Mouse (Mus musculus): ENCODE data around the gene Rsph3b. TPM values are rescaled to one million over a fixed set of nuclear protein-coding genes. Genes with fewer than 3 reads are reported as not detected.

Rsph3b gene
- total and polyA plus RNA-seq, 2 experiments = 17.0 to 19.1 TPM

DNA sequence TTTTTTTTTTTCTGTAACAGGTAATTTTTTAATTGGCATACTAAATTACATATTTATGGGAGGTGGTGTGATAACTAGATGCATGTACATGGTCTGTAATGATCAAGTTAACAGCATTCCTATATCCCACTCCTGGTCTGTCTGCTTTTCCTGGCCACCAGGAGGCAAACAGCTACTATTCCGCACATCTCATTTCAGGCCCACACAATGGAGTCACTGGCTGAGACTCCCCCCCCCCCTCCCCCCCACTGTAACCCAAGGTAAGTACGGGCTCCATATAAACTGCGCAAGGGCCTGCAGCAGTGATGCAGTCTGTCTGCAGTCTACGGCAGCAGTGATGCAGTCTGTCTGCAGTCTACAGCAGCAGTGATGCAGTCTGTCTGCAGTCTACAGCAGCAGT lies 51.7 kb downstream of the Rsph3b start:
- no peak for TF ChIP-seq CTCF (IDR thresholded peaks at IDR 0.05; ENCODE audit: low read depth, low read length)
- TF ChIP-seq POLR2A (IDR thresholded peaks at IDR 0.05; ENCODE audit: extremely low read depth, insufficient read depth, low read length) = no peak
- H3K27me3 ChIP-seq (ENCODE audit: control insufficient read depth, insufficient read depth, low read length) = no peaks in the 10 kb centered on the region
- WGBS = 96% methylated on average over 4 of the region's 4 CpGs

DNA sequence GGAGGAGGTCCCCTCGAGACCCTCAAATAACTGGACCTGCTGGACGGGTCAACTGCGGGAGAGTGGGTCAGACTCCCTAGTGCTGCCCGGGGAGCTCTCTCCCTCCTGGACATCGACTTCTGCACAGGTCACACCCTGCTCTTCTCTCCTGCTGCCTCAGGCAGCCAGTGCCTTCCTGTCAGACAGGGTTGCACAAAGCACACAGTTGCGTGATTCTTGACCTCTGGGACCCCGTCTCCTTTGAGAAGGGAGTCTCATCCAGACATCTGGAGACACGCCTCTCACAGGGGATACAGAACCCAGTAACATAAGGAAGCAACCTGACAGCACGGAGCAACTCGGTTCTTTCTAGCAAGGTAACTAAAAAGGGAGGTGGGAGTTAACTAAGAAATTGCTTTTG lies 55.1 kb downstream of the Rsph3b start:
- Histone ChIP-seq H3K27me3 (ENCODE audit: control insufficient read depth, insufficient read depth, low read length) (no peaks in the 10 kb centered on the region), H3K9ac (ENCODE audit: low read depth, low read length) (no peak overlapping the region), H3K79me2 (ENCODE audit: control insufficient read depth, insufficient read depth, low read length) (no peaks in the 10 kb centered on the region), H3K4me1 (ENCODE audit: control insufficient read depth, insufficient read depth, low read length) (no peaks in the 10 kb centered on the region), H3K4me3 (ENCODE audit: insufficient read depth, low read depth, low read length) (no peak overlapping the region), H3K36me3 (ENCODE audit: control insufficient read depth, insufficient read depth, low read length) (no peaks in the 10 kb centered on the region), H3K27ac (replicated peaks; ENCODE audit: insufficient read depth, low read depth, low read length) (no peak overlapping the region)
- DNase-seq (ENCODE audit: extremely low read depth, low read depth, low spot score) = no peak
- no peak for TF ChIP-seq CTCF (IDR thresholded peaks at IDR 0.05; ENCODE audit: low read depth, low read length)
- no peak for TF ChIP-seq POLR2A (IDR thresholded peaks at IDR 0.05; ENCODE audit: extremely low read depth, insufficient read depth, low read length)
- 89% methylated on average over 10 of the region's 10 CpGs for WGBS

More for the DNA sequence above, 51.7 kb downstream of the Rsph3b start:
- no peak overlapping the region for H3K4me3 ChIP-seq (ENCODE audit: insufficient read depth, low read depth, low read length)
- no peak overlapping the region for H3K27ac ChIP-seq (replicated peaks; ENCODE audit: insufficient read depth, low read depth, low read length)
- no peaks in the 10 kb centered on the region for H3K4me1 ChIP-seq (ENCODE audit: control insufficient read depth, insufficient read depth, low read length)
- DNase-seq (ENCODE audit: extremely low read depth, low read depth, low spot score) = no peak
- H3K79me2 ChIP-seq (ENCODE audit: control insufficient read depth, insufficient read depth, low read length) = no peaks in the 10 kb centered on the region
- no peaks in the 10 kb centered on the region for H3K36me3 ChIP-seq (ENCODE audit: control insufficient read depth, insufficient read depth, low read length)
- H3K9ac ChIP-seq (ENCODE audit: low read depth, low read length) = no peak overlapping the region

DNA sequence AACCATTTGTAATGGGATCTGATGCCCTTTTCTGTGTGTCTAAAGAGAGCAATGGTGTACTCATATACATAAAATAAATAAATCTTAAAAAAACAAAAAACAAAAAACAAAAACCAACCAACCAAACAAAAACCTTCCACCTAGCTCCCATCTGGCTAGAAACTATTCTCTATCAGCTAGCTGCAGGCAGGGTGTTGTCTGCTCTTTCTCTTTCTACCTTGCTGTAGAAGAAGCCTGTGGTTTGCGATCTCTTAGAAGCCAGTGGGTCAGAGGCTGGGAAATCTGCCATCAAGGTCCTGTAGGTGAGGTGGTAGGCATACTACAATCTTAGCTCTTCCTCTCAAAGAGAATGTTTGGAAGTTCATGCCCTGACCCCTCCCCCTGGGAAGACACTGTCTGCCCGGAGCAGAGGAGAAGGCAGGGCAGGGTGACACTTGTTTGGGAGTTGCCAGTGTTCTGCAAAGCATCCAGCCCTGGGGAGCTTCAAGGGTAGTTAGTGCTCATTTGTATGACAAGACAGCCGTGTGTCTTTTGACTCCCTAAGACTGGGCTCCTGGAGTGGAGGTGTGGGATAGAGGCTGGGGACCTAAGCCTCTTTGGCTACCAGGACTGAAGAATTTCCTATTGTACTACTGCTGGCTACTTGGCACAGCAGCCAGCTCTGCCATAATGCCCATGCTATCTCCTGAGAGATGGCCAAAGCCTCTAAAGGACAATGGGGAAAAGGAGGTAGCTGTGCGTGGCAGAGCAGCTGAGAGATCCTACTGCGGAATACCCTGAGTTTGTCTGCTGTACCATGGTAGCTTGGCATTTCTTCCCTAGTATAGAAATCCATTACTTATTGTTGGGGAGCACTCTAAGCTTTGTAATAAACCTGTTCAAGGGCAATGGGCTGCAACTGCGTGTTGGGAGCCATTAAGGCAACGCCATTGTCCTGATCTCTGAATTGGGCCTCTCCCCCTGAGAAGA lies 56.2 kb downstream of the Rsph3b start:
- Histone ChIP-seq H3K9ac (ENCODE audit: low read depth, low read length) (no peak overlapping the region), H3K4me1 (ENCODE audit: control insufficient read depth, insufficient read depth, low read length) (no peaks in the 10 kb centered on the region), H3K36me3 (ENCODE audit: control insufficient read depth, insufficient read depth, low read length) (no peaks in the 10 kb centered on the region), H3K4me3 (ENCODE audit: insufficient read depth, low read depth, low read length) (no peak overlapping the region), H3K27me3 (ENCODE audit: control insufficient read depth, insufficient read depth, low read length) (no peaks in the 10 kb centered on the region), H3K79me2 (ENCODE audit: control insufficient read depth, insufficient read depth, low read length) (no peaks in the 10 kb centered on the region), H3K27ac (replicated peaks; ENCODE audit: insufficient read depth, low read depth, low read length) (no peak overlapping the region)
- WGBS = 82% methylated on average over 7 of the region's 7 CpGs
- TF ChIP-seq POLR2A (IDR thresholded peaks at IDR 0.05; ENCODE audit: extremely low read depth, insufficient read depth, low read length) (no peak), CTCF (IDR thresholded peaks at IDR 0.05; ENCODE audit: low read depth, low read length) (no peak)
- DNase-seq (ENCODE audit: extremely low read depth, low read depth, low spot score) = no peak

DNA sequence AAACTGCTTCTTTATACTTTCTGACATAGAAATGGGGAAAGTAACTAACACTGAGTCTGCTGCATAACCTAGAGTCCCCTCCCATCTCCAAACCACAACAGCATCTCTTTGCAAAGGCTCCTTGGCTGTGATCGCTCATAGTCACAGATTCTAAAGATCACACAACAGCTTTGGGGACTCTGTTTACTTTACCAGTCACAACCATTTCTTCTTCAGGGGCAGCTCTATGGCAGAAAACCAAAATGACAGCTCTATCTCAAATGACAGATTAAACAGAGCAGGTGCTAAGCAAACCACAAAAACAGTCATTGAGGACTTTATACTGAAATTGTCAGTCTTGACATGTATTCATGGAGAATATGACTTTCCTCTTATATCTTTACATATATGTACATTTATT lies 62.0 kb downstream of the Rsph3b start:
- Histone ChIP-seq H3K4me1 (ENCODE audit: control insufficient read depth, insufficient read depth, low read length) (no peaks in the 10 kb centered on the region), H3K27ac (replicated peaks; ENCODE audit: insufficient read depth, low read depth, low read length) (no peak overlapping the region), H3K36me3 (ENCODE audit: control insufficient read depth, insufficient read depth, low read length) (no peaks in the 10 kb centered on the region), H3K27me3 (ENCODE audit: control insufficient read depth, insufficient read depth, low read length) (no peaks in the 10 kb centered on the region), H3K9ac (ENCODE audit: low read depth, low read length) (no peak overlapping the region), H3K4me3 (ENCODE audit: insufficient read depth, low read depth, low read length) (no peak overlapping the region), H3K79me2 (ENCODE audit: control insufficient read depth, insufficient read depth, low read length) (no peaks in the 10 kb centered on the region)
- no peak for TF ChIP-seq CTCF (IDR thresholded peaks at IDR 0.05; ENCODE audit: low read depth, low read length)
- TF ChIP-seq POLR2A (IDR thresholded peaks at IDR 0.05; ENCODE audit: extremely low read depth, insufficient read depth, low read length) = no peak
- WGBS = 82% methylated on average over 1 of the region's 1 CpGs
- no peak for DNase-seq (ENCODE audit: extremely low read depth, low read depth, low spot score)

DNA sequence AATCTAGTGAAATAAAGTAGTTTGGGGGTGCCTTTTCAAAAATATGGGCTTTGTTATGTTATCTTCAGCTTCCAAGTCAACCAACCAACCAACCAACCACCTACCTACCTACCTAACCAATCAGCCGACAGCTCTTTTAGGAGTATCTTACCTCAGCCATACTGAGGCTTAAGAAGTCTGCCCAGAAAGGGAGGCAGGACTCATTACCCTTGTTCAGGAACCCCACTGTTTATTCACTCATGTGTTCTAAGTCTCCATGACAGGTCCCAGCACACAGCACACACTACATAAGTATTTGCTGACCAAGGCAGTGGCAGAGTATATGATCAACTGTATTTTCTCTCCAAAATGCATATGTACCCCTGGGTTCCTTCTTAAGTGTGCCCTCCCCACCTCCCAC lies 64.0 kb downstream of the Rsph3b start:
- Histone ChIP-seq H3K4me1 (ENCODE audit: control insufficient read depth, insufficient read depth, low read length) (no peaks in the 10 kb centered on the region), H3K27ac (replicated peaks; ENCODE audit: insufficient read depth, low read depth, low read length) (no peak overlapping the region), H3K4me3 (ENCODE audit: insufficient read depth, low read depth, low read length) (no peak overlapping the region), H3K36me3 (ENCODE audit: control insufficient read depth, insufficient read depth, low read length) (no peaks in the 10 kb centered on the region), H3K27me3 (ENCODE audit: control insufficient read depth, insufficient read depth, low read length) (no peaks in the 10 kb centered on the region), H3K79me2 (ENCODE audit: control insufficient read depth, insufficient read depth, low read length) (no peaks in the 10 kb centered on the region), H3K9ac (ENCODE audit: low read depth, low read length) (no peak overlapping the region)
- 100% methylated on average over 1 of the region's 1 CpGs for WGBS
- TF ChIP-seq POLR2A (IDR thresholded peaks at IDR 0.05; ENCODE audit: extremely low read depth, insufficient read depth, low read length) (no peak), CTCF (IDR thresholded peaks at IDR 0.05; ENCODE audit: low read depth, low read length) (no peak)
- no peak for DNase-seq (ENCODE audit: extremely low read depth, low read depth, low spot score)

DNA sequence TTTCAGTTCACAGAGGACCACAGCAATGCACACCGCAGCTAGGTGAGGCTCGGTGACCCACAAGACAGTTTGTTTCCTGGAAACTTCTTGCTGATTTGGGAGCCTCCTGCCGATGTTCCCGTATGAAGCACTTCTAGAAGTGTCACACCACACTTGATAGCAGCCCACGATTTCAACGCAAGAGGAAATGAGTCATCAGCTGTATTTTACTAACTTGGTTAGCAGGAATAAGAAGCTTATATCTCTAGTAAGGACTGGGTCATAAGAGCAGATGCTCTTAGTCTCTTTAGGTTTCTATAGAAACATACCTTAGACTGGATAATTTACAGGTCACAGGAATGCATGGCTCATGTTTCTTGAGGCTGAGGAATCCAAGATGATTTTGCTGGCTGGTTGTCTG lies 67.2 kb downstream of the Rsph3b start:
- TF ChIP-seq CTCF (IDR thresholded peaks at IDR 0.05; ENCODE audit: low read depth, low read length) (no peak), POLR2A (IDR thresholded peaks at IDR 0.05; ENCODE audit: extremely low read depth, insufficient read depth, low read length) (no peak)
- H3K79me2 ChIP-seq (ENCODE audit: control insufficient read depth, insufficient read depth, low read length) = no peaks in the 10 kb centered on the region
- no peak overlapping the region for H3K9ac ChIP-seq (ENCODE audit: low read depth, low read length)
- H3K27me3 ChIP-seq (ENCODE audit: control insufficient read depth, insufficient read depth, low read length) = no peaks in the 10 kb centered on the region
- no peak for DNase-seq (ENCODE audit: extremely low read depth, low read depth, low spot score)
- H3K4me1 ChIP-seq (ENCODE audit: control insufficient read depth, insufficient read depth, low read length) = no peaks in the 10 kb centered on the region
- no peak overlapping the region for H3K27ac ChIP-seq (replicated peaks; ENCODE audit: insufficient read depth, low read depth, low read length)
- 75% methylated on average over 6 of the region's 6 CpGs for WGBS
- H3K36me3 ChIP-seq (ENCODE audit: control insufficient read depth, insufficient read depth, low read length) = no peaks in the 10 kb centered on the region
- no peak overlapping the region for H3K4me3 ChIP-seq (ENCODE audit: insufficient read depth, low read depth, low read length)
